Mouse (Mus musculus): Measurements from ENCODE around the gene Grem2. TPM values are rescaled to one million over a fixed set of nuclear protein-coding genes. Genes with fewer than 3 reads are reported as not detected.

The Grem2 gene
- polyA plus RNA-seq (2012), result not detected in 2 replicates

DNA sequence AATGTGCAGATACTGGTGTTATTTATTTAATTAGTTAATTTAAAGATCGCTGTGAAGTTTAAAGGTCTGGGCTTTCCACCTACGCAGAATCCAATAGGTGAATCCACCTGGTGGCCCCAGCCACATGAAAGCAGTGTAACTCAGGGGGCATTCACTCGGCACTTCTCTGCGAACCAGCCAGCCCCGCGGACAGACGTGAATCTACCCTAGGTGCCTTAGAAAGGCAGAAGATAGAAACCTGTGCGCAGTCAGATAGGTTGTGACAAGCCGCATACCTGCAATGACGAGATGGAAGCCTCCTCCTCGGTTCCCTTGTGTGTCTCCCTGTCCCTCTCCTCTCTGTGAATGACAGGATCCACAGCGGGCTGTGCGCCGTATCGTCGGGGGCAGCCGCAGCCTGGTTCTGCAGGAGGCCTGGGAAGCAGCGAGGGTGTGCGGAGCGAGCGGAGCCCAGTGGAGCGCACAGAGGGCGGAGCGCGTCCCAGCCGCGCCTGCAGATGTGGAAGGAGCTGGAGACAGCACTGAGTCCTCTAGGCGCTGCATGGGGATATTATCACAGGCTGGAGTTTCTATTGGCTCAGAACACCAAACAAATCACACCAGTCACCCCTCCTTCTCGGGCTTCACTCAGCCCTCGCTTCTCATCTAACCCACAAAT is at the start of gene Grem2:
Gene Grem2, minus strand, starts transcription at position 522 of the 658 bp plus-strand sequence.

Data from megakaryocyte-erythroid progenitor cell, adult 5 weeks (primary cell).